Mouse (Mus musculus) midbrain, embryonic 11.5 days (tissue): Measurements from ENCODE around the gene Dnah17. TPM values are rescaled to one million over a fixed set of nuclear protein-coding genes. Genes with fewer than 3 reads are reported as not detected.
A peak's percentile ranks its signal among the peaks of the same experiment; 100 is the strongest.

Experiments used
- ATAC-seq: fragments of 200-750 bp; cut with Nextera tagmentation; 2 replicates; pipeline ENCODE4 v1.8.0; 2017; ENCODE audit warnings: moderate TSS enrichment, moderate library complexity; ENCODE audit not compliant: low FRiP score
- DNase-seq: peaks from one replicate; pipeline ENCODE4 v3.0.0; 2015; ENCODE audit warnings: low spot score; ENCODE audit errors: missing footprints
- H3K27ac ChIP-seq: fragments of 300-500 bp; sonication (generic); 2 replicates; pipeline ENCODE4 v1.5.1; 2014; ENCODE audit warnings: low read depth, low read length
- H3K27me3 ChIP-seq: fragments of 300-500 bp; sonication (generic); 2 replicates; pipeline ENCODE4 v1.6.1; 2014; ENCODE audit warnings: mild to moderate bottlenecking, low read length, moderate library complexity, mixed read lengths; ENCODE audit not compliant: control insufficient read depth, insufficient read depth
- H3K36me3 ChIP-seq: fragments of 300-500 bp; sonication (generic); 2 replicates; pipeline ENCODE4 v1.6.1; 2014; ENCODE audit warnings: mild to moderate bottlenecking, low read length, moderate library complexity, mixed read lengths; ENCODE audit not compliant: control insufficient read depth, insufficient read depth
- H3K4me1 ChIP-seq: fragments of 300-500 bp; sonication (generic); 2 replicates; pipeline ENCODE4 v1.6.1; 2014; ENCODE audit warnings: low read length; ENCODE audit not compliant: control insufficient read depth, insufficient read depth
- H3K4me2 ChIP-seq: fragments of 300-500 bp; sonication (generic); 2 replicates; pipeline ENCODE4 v1.6.1; 2014; ENCODE audit warnings: mild to moderate bottlenecking, moderate library complexity
- H3K4me3 ChIP-seq: fragments of 300-500 bp; sonication (generic); 2 replicates; pipeline ENCODE4 v1.5.1; 2014; ENCODE audit warnings: low read depth, low read length
- H3K9ac ChIP-seq: fragments of 300-500 bp; sonication (generic); 2 replicates; pipeline ENCODE4 v1.6.1; 2014; ENCODE audit warnings: low read length
- H3K9me3 ChIP-seq: fragments of 300-500 bp; sonication (generic); 2 replicates; pipeline ENCODE4 v1.6.1; 2016; ENCODE audit warnings: low read length; ENCODE audit not compliant: control insufficient read depth
- WGBS: fragments of 180-500 bp; shearing (Covaris S2); extraction: QIAGEN DNeasy Blood & Tissue Kit; methylation state at CpG from one replicate; pipeline ENCODE4 v1.1.7; 2014; 5-methylcytosine and 5-hydroxymethylcytosine counted together
- polyA plus RNA-seq: library from polyadenylated mRNA; unstranded; fragments of >200 nt; fragmentation: Nextera tagmentation; extraction: Ambion mirVana; gene quantifications from 2 replicates; pipeline ENCODE4 v1.2.1, GENCODE M21; 2014

Dnah17 gene
- polyA plus RNA-seq, 1 experiment from 2014 or later: 0.11 TPM

DNA sequence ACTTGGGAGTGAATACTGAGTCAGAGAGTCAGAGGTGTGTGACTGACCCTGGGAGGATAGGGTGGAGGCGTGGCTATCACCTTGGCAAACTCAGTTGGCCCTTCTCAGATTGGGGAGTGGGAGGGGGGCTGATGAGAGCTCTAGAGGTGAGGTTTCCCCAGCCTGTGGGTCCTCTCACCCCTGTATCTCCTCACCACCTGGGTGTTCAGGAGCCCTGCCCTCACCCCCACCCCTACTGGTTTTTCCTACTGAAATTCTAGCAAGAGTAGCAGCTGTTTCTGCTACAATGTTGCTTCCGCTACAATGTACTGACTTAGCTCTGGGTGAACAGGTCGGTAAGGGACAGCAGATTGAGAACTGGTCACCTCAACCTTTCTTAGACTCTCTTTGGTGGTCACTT is 46.2 kb downstream of the Dnah17 start:
- Histone ChIP-seq H3K4me2 (no peak overlapping the region), H3K27ac (no peak overlapping the region), H3K4me3 (no peak overlapping the region), H3K27me3 (no peaks in the 10 kb centered on the region), H3K4me1 (no peaks in the 10 kb centered on the region; the same call in 1 of the 2 replicates), H3K9ac (no peak overlapping the region), H3K36me3 (no peaks in the 10 kb centered on the region), H3K9me3 (no peaks in the 10 kb centered on the region)
- DNase-seq (no peak), ATAC-seq (no peak)
- 79% methylated on average over 3 of the region's 3 CpGs for WGBS

GRCm38 (mm10) chr11:118083811-118084210 is 46.6 kb downstream of the Dnah17 start:
- ATAC-seq (no peak), DNase-seq (peak; percentile 97)
- no peaks in the 10 kb centered on the region for H3K9me3 ChIP-seq
- H3K4me3 ChIP-seq: no peak overlapping the region
- H3K27ac ChIP-seq: no peak overlapping the region
- H3K9ac ChIP-seq: no peak overlapping the region
- H3K36me3 ChIP-seq: no peaks in the 10 kb centered on the region
- H3K27me3 ChIP-seq: no peaks in the 10 kb centered on the region
- no peak overlapping the region for H3K4me2 ChIP-seq
- no peaks in the 10 kb centered on the region; the same call in 1 of the 2 replicates for H3K4me1 ChIP-seq
- WGBS: 8% methylated on average over 6 of the region's 6 CpGs

- Histone ChIP-seq H3K27ac (no peak overlapping the region), H3K36me3 (no peaks in the 10 kb centered on the region), H3K27me3 (no peaks in the 10 kb centered on the region), H3K9me3 (no peaks in the 10 kb centered on the region), H3K9ac (no peak overlapping the region), H3K4me1 (no peaks in the 10 kb centered on the region; the same call in 1 of the 2 replicates), H3K4me2 (no peak overlapping the region), H3K4me3 (no peak overlapping the region)
- WGBS: 87% methylated on average over 14 of the region's 14 CpGs
- DNase-seq: no peak
- no peak for ATAC-seq
Observed at GRCm38 (mm10) chr11:118082294-118082693, 48.1 kb downstream of the Dnah17 start.

DNA sequence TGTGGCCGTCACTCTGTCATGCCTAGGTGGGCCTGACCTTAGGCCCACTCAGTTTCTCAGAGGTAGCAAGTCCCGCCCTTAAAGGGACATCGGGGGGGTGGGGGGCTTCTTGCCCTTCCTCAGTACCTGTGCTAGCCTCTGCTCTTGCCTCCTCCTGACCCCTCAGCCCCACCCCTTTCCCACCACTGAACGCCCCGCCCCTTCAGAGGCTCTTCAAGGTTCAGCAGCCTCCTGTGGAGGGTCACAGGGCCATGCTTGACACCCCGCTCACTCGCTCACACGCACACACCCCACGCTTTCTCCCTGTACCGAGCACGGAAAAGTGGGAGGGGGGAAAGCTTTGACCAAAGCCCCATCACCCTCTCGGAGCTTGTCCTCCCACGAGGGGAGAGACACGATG is 50.7 kb downstream of the Dnah17 start:
- Histone ChIP-seq H3K4me1 (no peaks in the 10 kb centered on the region; the same call in 1 of the 2 replicates), H3K4me2 (no peak overlapping the region), H3K4me3 (no peak overlapping the region), H3K36me3 (no peaks in the 10 kb centered on the region), H3K27ac (no peak overlapping the region), H3K27me3 (no peaks in the 10 kb centered on the region), H3K9me3 (no peaks in the 10 kb centered on the region), H3K9ac (no peak overlapping the region)
- WGBS: 78% methylated on average over 14 of the region's 14 CpGs
- DNase-seq: no peak
- no peak for ATAC-seq

- H3K27ac ChIP-seq: no peak overlapping the region
- H3K9me3 ChIP-seq: no peaks in the 10 kb centered on the region
- no peaks in the 10 kb centered on the region for H3K27me3 ChIP-seq
- 88% methylated on average over 6 of the region's 6 CpGs for WGBS
- ATAC-seq (no peak), DNase-seq (no peak)
- H3K36me3 ChIP-seq: no peaks in the 10 kb centered on the region
- no peak overlapping the region for H3K4me3 ChIP-seq
- H3K9ac ChIP-seq: no peak overlapping the region
- no peaks in the 10 kb centered on the region; the same call in 1 of the 2 replicates for H3K4me1 ChIP-seq
- H3K4me2 ChIP-seq: no peak overlapping the region
Observed at GRCm38 (mm10) chr11:118076929-118077328, 53.5 kb downstream of the Dnah17 start.

- H3K9me3 ChIP-seq: no peaks in the 10 kb centered on the region
- ATAC-seq: no peak
- H3K4me1 ChIP-seq: peaks cover 5% of the 10 kb centered on the region
- H3K4me3 ChIP-seq: no peak overlapping the region
- peak; percentile 17 for DNase-seq
- H3K9ac ChIP-seq: no peak overlapping the region
- no peaks in the 10 kb centered on the region for H3K27me3 ChIP-seq
- no peak overlapping the region for H3K4me2 ChIP-seq
- H3K27ac ChIP-seq: no peak overlapping the region
- WGBS: 82% methylated on average over 17 of the region's 17 CpGs
- no peaks in the 10 kb centered on the region for H3K36me3 ChIP-seq
Observed at GRCm38 (mm10) chr11:118075035-118075522, 55.4 kb downstream of the Dnah17 start.

DNA sequence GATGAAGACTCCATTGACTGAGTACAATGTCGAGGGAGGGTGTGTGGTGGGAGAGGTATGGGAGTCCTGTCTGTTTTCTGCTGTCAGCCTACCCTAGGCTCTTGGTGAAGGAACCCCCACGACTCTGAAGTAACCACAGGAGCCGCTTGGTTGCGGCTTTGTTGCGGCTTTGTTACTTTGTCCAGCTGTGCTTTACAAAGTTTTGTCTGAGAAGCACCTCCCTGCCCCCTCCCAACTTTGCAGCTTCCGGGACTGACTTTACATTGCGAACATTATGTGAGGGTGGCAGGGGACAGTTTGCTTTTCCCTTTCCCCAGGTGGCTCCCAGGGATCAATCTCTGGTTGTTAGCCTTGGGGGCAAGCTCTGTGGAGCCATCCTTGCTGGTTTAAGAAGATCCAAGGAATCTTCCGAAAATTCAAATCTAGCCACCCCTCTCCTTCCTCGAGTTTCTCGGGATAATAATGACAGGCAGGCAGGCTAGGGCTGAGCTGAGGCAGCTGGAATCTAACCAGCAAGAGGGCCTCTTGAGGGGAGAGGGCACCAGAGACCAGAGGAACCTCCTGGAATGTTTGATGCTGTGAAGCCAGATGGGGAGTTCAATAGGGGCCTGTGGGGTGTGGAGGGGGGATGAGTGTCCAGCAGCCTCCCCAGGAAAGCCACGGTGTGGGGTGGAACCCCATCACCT is 59.1 kb downstream of the Dnah17 start:
- no peak overlapping the region for H3K9ac ChIP-seq
- 38% methylated on average over 11 of the region's 11 CpGs for whole genome bisulfite sequencing
- DNase-seq (no peak), ATAC-seq (no peak)
- no peak overlapping the region for H3K27ac ChIP-seq
- H3K9me3 ChIP-seq: no peaks in the 10 kb centered on the region
- no peaks in the 10 kb centered on the region for H3K27me3 ChIP-seq
- H3K4me3 ChIP-seq: no peak overlapping the region
- peaks cover 5% of the 10 kb centered on the region; the same call in 1 of the 2 replicates for H3K4me1 ChIP-seq
- H3K4me2 ChIP-seq: no peak overlapping the region
- H3K36me3 ChIP-seq: no peaks in the 10 kb centered on the region

GRCm38 (mm10) chr11:118068812-118069332 is 61.6 kb downstream of the Dnah17 start:
- no peaks in the 10 kb centered on the region for H3K27me3 ChIP-seq
- no peaks in the 10 kb centered on the region for H3K9me3 ChIP-seq
- 90% methylated on average over 16 of the region's 16 CpGs for WGBS
- H3K9ac ChIP-seq: no peak overlapping the region
- no peaks in the 10 kb centered on the region for H3K36me3 ChIP-seq
- no peak for ATAC-seq
- peaks cover 5% of the 10 kb centered on the region; the same call in 1 of the 2 replicates for H3K4me1 ChIP-seq
- no peak overlapping the region for H3K27ac ChIP-seq
- no peak overlapping the region for H3K4me3 ChIP-seq
- H3K4me2 ChIP-seq: no peak overlapping the region
- DNase-seq: no peak

- Histone ChIP-seq H3K27ac (no peak overlapping the region), H3K4me1 (peaks cover 5% of the 10 kb centered on the region; the same call in 1 of the 2 replicates), H3K36me3 (no peaks in the 10 kb centered on the region), H3K9ac (no peak overlapping the region), H3K27me3 (no peaks in the 10 kb centered on the region), H3K4me2 (no peak overlapping the region), H3K9me3 (no peaks in the 10 kb centered on the region), H3K4me3 (no peak overlapping the region)
- ATAC-seq (no peak), DNase-seq (no peak)
- 70% methylated on average over 8 of the region's 8 CpGs for WGBS
Observed at GRCm38 (mm10) chr11:118067588-118067987, 62.8 kb downstream of the Dnah17 start.
